Mouse (Mus musculus) intestine, postnatal 0 days (tissue): ENCODE data around the gene Npas3. TPM values are rescaled to one million over a fixed set of nuclear protein-coding genes. Genes with fewer than 3 reads are reported as not detected.

ENCODE experiments used
- ATAC-seq: fragments of 200-750 bp; cut with Nextera tagmentation; 2 replicates; pipeline ENCODE4 v1.8.0; 2017; ENCODE audit warnings: mild to moderate bottlenecking, moderate TSS enrichment, moderate library complexity
- H3K27ac ChIP-seq: fragments of 300-500 bp; sonication (generic); 2 replicates; pipeline ENCODE4 v1.5.1; 2014; ENCODE audit warnings: mild to moderate bottlenecking, low read depth, low read length, moderate library complexity
- H3K27me3 ChIP-seq: fragments of 300-500 bp; sonication (generic); replicated peaks from 2 replicates; pipeline ENCODE4 v1.6.1; 2014; ENCODE audit warnings: low read length, mixed read lengths; ENCODE audit not compliant: control insufficient read depth, insufficient read depth
- H3K36me3 ChIP-seq: fragments of 300-500 bp; sonication (generic); 2 replicates; pipeline ENCODE4 v1.6.1; 2014; ENCODE audit warnings: mild to moderate bottlenecking, moderate library complexity; ENCODE audit not compliant: control insufficient read depth, insufficient read depth
- H3K4me1 ChIP-seq: fragments of 300-500 bp; sonication (generic); replicated peaks from 2 replicates; pipeline ENCODE4 v1.6.1; 2014; ENCODE audit warnings: antibody characterized with exemption, low read length, mixed read lengths; ENCODE audit not compliant: control insufficient read depth, insufficient read depth
- H3K4me2 ChIP-seq: fragments of 300-500 bp; sonication (generic); replicated peaks from 2 replicates; pipeline ENCODE4 v1.6.1; 2014; ENCODE audit warnings: low read depth, mild to moderate bottlenecking, moderate library complexity
- H3K4me3 ChIP-seq: fragments of 300-500 bp; sonication (generic); 2 replicates; pipeline ENCODE4 v1.5.1; 2014; ENCODE audit warnings: low read depth, low read length
- H3K9ac ChIP-seq: fragments of 300-500 bp; sonication (generic); 2 replicates; pipeline ENCODE4 v1.6.1; 2014; ENCODE audit warnings: mild to moderate bottlenecking, low read depth, low read length
- H3K9me3 ChIP-seq: fragments of 300-500 bp; sonication (generic); 2 replicates; pipeline ENCODE4 v1.6.1; 2016; ENCODE audit warnings: mixed run types; ENCODE audit not compliant: control insufficient read depth
- CTCF ChIP-seq: sonication (generic); IDR thresholded peaks from 2 replicates; pipeline ENCODE4 v1.5.1; 2016; ENCODE audit warnings: low read depth, mild to moderate bottlenecking, control low read depth, antibody characterized with exemption, moderate library complexity
- WGBS: fragments of 180-500 bp; shearing (Covaris S2); extraction: QIAGEN DNeasy Blood & Tissue Kit; methylation state at CpG from one replicate; pipeline ENCODE4 v1.1.7; 2014; 5-methylcytosine and 5-hydroxymethylcytosine counted together
- polyA plus RNA-seq: library from polyadenylated mRNA; unstranded; fragments of >200 nt; fragmentation: Nextera tagmentation; extraction: Ambion mirVana; gene quantifications from 2 replicates; pipeline ENCODE4 v1.2.1, GENCODE M21; 2015

Gene Npas3
- polyA plus RNA-seq, 1 experiment from 2014 or later, result 0.48 TPM

- H3K36me3 ChIP-seq, result no peaks in the 10 kb centered on the region
- no peak for TF ChIP-seq CTCF
- WGBS, result 47% methylated on average over 8 of the region's 8 CpGs
Observed at GRCm38 (mm10) chr12:54004606-54005005, 756.1 kb downstream of the Npas3 start.

GRCm38 (mm10) chr12:54005546-54005945 is 757.1 kb downstream of the Npas3 start:
- WGBS, result 73% methylated on average over 4 of the region's 4 CpGs
- Histone ChIP-seq H3K27ac (no peak overlapping the region), H3K4me3 (no peak overlapping the region), H3K36me3 (no peaks in the 10 kb centered on the region), H3K4me2 (no peak overlapping the region), H3K9ac (no peak overlapping the region), H3K27me3 (no peaks in the 10 kb centered on the region), H3K4me1 (no peaks in the 10 kb centered on the region), H3K9me3 (no peaks in the 10 kb centered on the region)
- ATAC-seq, result no peak
- TF ChIP-seq CTCF, result no peak

More at GRCm38 (mm10) chr12:54004606-54005005, 756.1 kb downstream of the Npas3 start:
- Histone ChIP-seq H3K4me1 (no peaks in the 10 kb centered on the region; the same call in 1 of the 2 replicates), H3K27me3 (no peaks in the 10 kb centered on the region), H3K9ac (no peak overlapping the region), H3K9me3 (no peaks in the 10 kb centered on the region), H3K4me2 (no peak overlapping the region), H3K27ac (no peak overlapping the region), H3K4me3 (no peak overlapping the region)
- no peak for ATAC-seq

GRCm38 (mm10) chr12:54015304-54015703 is 766.8 kb downstream of the Npas3 start:
- Histone ChIP-seq H3K36me3 (no peaks in the 10 kb centered on the region), H3K4me1 (no peaks in the 10 kb centered on the region), H3K9ac (no peak overlapping the region), H3K4me2 (no peak overlapping the region), H3K27me3 (no peaks in the 10 kb centered on the region), H3K4me3 (no peak overlapping the region), H3K27ac (no peak overlapping the region), H3K9me3 (no peaks in the 10 kb centered on the region)
- no peak for ATAC-seq
- TF ChIP-seq CTCF, result no peak

- peak; percentile 43 for ATAC-seq
- H3K9ac ChIP-seq, result no peak overlapping the region
- H3K4me3 ChIP-seq, result no peak overlapping the region
- TF ChIP-seq CTCF, result no peak
- no peaks in the 10 kb centered on the region for H3K36me3 ChIP-seq
- H3K4me1 ChIP-seq, result no peaks in the 10 kb centered on the region
- no peaks in the 10 kb centered on the region for H3K27me3 ChIP-seq
- WGBS, result 80% methylated on average over 8 of the region's 8 CpGs
- H3K27ac ChIP-seq, result no peak overlapping the region
- H3K4me2 ChIP-seq, result no peak overlapping the region
- no peaks in the 10 kb centered on the region for H3K9me3 ChIP-seq
Observed at GRCm38 (mm10) chr12:54017949-54018348, 769.5 kb downstream of the Npas3 start.

GRCm38 (mm10) chr12:54019979-54020378 is 771.5 kb downstream of the Npas3 start:
- Histone ChIP-seq H3K9me3 (no peaks in the 10 kb centered on the region), H3K9ac (no peak overlapping the region), H3K4me1 (no peaks in the 10 kb centered on the region), H3K4me2 (no peak overlapping the region), H3K4me3 (no peak overlapping the region), H3K27ac (no peak overlapping the region), H3K27me3 (no peaks in the 10 kb centered on the region), H3K36me3 (no peaks in the 10 kb centered on the region)
- WGBS, result 93% methylated on average over 8 of the region's 8 CpGs
- no peak for ATAC-seq
- TF ChIP-seq CTCF, result no peak

- no peak overlapping the region for H3K27ac ChIP-seq
- H3K36me3 ChIP-seq, result no peaks in the 10 kb centered on the region
- no peaks in the 10 kb centered on the region for H3K4me1 ChIP-seq
- ATAC-seq, result no peak
- no peak overlapping the region for H3K9ac ChIP-seq
- 34% methylated on average over 8 of the region's 8 CpGs for WGBS
- H3K9me3 ChIP-seq, result no peaks in the 10 kb centered on the region
- no peak for TF ChIP-seq CTCF
- H3K4me3 ChIP-seq, result no peak overlapping the region
- H3K4me2 ChIP-seq, result no peak overlapping the region
- no peaks in the 10 kb centered on the region for H3K27me3 ChIP-seq
Observed at GRCm38 (mm10) chr12:54034666-54035346, 786.3 kb downstream of the Npas3 start.
